Mouse (Mus musculus) liver, embryonic 11.5 days (tissue): ENCODE measurements around the gene Cd300e. TPM values are rescaled to one million over a fixed set of nuclear protein-coding genes. Genes with fewer than 3 reads are reported as not detected.

Experiments used
- ATAC-seq: fragments of 200-750 bp; cut with Nextera tagmentation; replicated peaks from 2 replicates; pipeline ENCODE4 v1.8.0; 2017; ENCODE audit warnings: moderate number of reproducible peaks, mild to moderate bottlenecking, moderate TSS enrichment, moderate library complexity; ENCODE audit not compliant: low FRiP score
- DNase-seq: peaks from one replicate; pipeline ENCODE4 v3.0.0-alpha.2; 2017; ENCODE audit warnings: low spot score
- H3K27ac ChIP-seq: fragments of 300-500 bp; sonication (generic); 2 replicates; pipeline ENCODE4 v1.5.1; 2014; ENCODE audit warnings: mild to moderate bottlenecking, low read depth, low read length, control low read depth
- H3K27me3 ChIP-seq: fragments of 300-500 bp; sonication (generic); replicated peaks from 2 replicates; pipeline ENCODE4 v1.6.1; 2014; ENCODE audit warnings: low read length, mixed read lengths; ENCODE audit not compliant: control insufficient read depth, insufficient read depth
- H3K36me3 ChIP-seq: fragments of 300-500 bp; sonication (generic); 2 replicates; pipeline ENCODE4 v1.6.1; 2014; ENCODE audit warnings: mild to moderate bottlenecking, low read length, moderate library complexity, mixed read lengths; ENCODE audit not compliant: control insufficient read depth, insufficient read depth
- H3K4me1 ChIP-seq: fragments of 300-500 bp; sonication (generic); replicated peaks from 2 replicates; pipeline ENCODE4 v1.6.1; 2014; ENCODE audit warnings: low read length, mixed read lengths; ENCODE audit not compliant: control insufficient read depth, insufficient read depth
- H3K4me2 ChIP-seq: fragments of 300-500 bp; sonication (generic); 2 replicates; pipeline ENCODE4 v1.6.1; 2014; ENCODE audit warnings: mild to moderate bottlenecking, control low read depth, moderate library complexity
- H3K4me3 ChIP-seq: fragments of 300-500 bp; sonication (generic); 2 replicates; pipeline ENCODE4 v1.5.1; 2014; ENCODE audit warnings: low read depth, low read length, control low read depth
- H3K9ac ChIP-seq: fragments of 300-500 bp; sonication (generic); 2 replicates; pipeline ENCODE4 v1.6.1; 2014; ENCODE audit warnings: low read depth, low read length, control low read depth
- H3K9me3 ChIP-seq: fragments of 300-500 bp; sonication (generic); 2 replicates; pipeline ENCODE4 v1.6.1; 2016; ENCODE audit warnings: low read length, inconsistent platforms, mixed read lengths; ENCODE audit not compliant: control insufficient read depth
- WGBS: fragments of 180-500 bp; shearing (Covaris S2); extraction: QIAGEN DNeasy Blood & Tissue Kit; methylation state at CpG from one replicate; pipeline ENCODE4 v1.1.7; 2014; 5-methylcytosine and 5-hydroxymethylcytosine counted together
- polyA plus RNA-seq: library from polyadenylated mRNA; unstranded; fragments of >200 nt; fragmentation: Nextera tagmentation; extraction: Ambion mirVana; gene quantifications from 2 replicates; pipeline ENCODE4 v1.2.1, GENCODE M21; 2014

The Cd300e gene
- polyA plus RNA-seq, 1 experiment from 2014 or later, result 0.33 TPM

GRCm38 (mm10) chr11:115075859-115076258, 13.9 kb upstream of the Cd300e start:
- 16% methylated on average over 5 of the region's 5 CpGs for WGBS

GRCm38 (mm10) chr11:115075407-115075806, 13.4 kb upstream of the Cd300e start:
- H3K9ac ChIP-seq, result no peak overlapping the region
- DNase-seq, result no peak
- H3K27me3 ChIP-seq, result no peaks in the 10 kb centered on the region
- peaks cover 10% of the 10 kb centered on the region for H3K4me1 ChIP-seq
- peak overlapping the region; percentile 51 for H3K27ac ChIP-seq
- H3K4me2 ChIP-seq, result no peak overlapping the region
- H3K4me3 ChIP-seq, result no peak overlapping the region
- H3K9me3 ChIP-seq, result no peaks in the 10 kb centered on the region
- 32% methylated on average over 7 of the region's 7 CpGs for WGBS
- no peaks in the 10 kb centered on the region for H3K36me3 ChIP-seq
- peak; percentile 44 for ATAC-seq

More at GRCm38 (mm10) chr11:115075859-115076258, 13.9 kb upstream of the Cd300e start:
- Histone ChIP-seq H3K4me1 (peaks cover 10% of the 10 kb centered on the region), H3K27ac (peak overlapping the region; percentile 51; the same call in 1 of the 2 replicates), H3K36me3 (no peaks in the 10 kb centered on the region), H3K27me3 (no peaks in the 10 kb centered on the region), H3K9me3 (no peaks in the 10 kb centered on the region), H3K4me3 (no peak overlapping the region), H3K4me2 (0 out of 2 replicates have a peak overlapping the region, but pooled peaks have one; percentile 1), H3K9ac (no peak overlapping the region)
- ATAC-seq (0 out of 2 replicates have a peak, but pooled peaks have one; percentile 28), DNase-seq (no peak)

GRCm38 (mm10) chr11:115073002-115073401, 11.0 kb upstream of the Cd300e start:
- H3K4me3 ChIP-seq, result no peak overlapping the region
- no peaks in the 10 kb centered on the region for H3K27me3 ChIP-seq
- ATAC-seq (no peak), DNase-seq (no peak)
- H3K27ac ChIP-seq, result no peak overlapping the region
- H3K36me3 ChIP-seq, result no peaks in the 10 kb centered on the region
- WGBS, result 69% methylated on average over 5 of the region's 5 CpGs
- H3K9ac ChIP-seq, result no peak overlapping the region
- peaks cover 10% of the 10 kb centered on the region for H3K4me1 ChIP-seq
- no peaks in the 10 kb centered on the region for H3K9me3 ChIP-seq
- no peak overlapping the region for H3K4me2 ChIP-seq

- DNase-seq, result peak; percentile 33
- no peak for ATAC-seq
Measured at GRCm38 (mm10) chr11:115071631-115072294, 9.8 kb upstream of the Cd300e start.

DNA sequence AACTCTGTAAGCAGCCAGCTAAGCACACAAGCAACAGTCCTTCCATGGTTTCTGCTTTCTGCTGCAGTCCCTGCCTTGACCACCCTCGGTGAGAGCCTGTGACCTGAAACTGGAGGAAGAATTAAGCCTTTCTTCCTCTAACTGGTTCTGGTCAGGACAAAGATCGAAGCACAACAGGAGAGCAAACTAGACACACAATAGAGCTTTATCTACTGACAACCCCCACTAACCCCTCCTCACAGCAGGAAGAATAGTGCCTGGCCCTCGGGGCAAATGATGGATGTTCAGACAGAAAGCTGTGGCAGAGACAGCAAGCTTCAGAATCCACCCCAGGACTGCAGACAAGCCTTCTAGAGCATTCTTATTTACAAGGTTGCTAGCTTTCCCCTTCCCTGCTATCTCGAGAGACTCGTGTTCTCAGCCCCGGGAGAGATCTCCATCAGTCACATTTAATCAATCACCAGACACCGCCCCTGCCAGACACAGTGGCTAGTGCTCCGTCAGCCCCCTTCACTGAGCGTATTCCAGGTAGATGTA, 9.1 kb upstream of the Cd300e start:
- Histone ChIP-seq H3K4me1 (peaks cover 10% of the 10 kb centered on the region), H3K27ac (no peak overlapping the region), H3K36me3 (no peaks in the 10 kb centered on the region), H3K4me3 (no peak overlapping the region), H3K9me3 (no peaks in the 10 kb centered on the region), H3K9ac (no peak overlapping the region), H3K4me2 (peak overlapping the region; percentile 43), H3K27me3 (no peaks in the 10 kb centered on the region)
- 10% methylated on average over 9 of the region's 9 CpGs for WGBS
- DNase-seq, result no peak
- no peak for ATAC-seq

More at GRCm38 (mm10) chr11:115071631-115072294, 9.8 kb upstream of the Cd300e start:
- no peak overlapping the region for H3K9ac ChIP-seq
- no peak overlapping the region; the same call in 1 of the 2 replicates for H3K27ac ChIP-seq
- no peaks in the 10 kb centered on the region for H3K27me3 ChIP-seq
- H3K36me3 ChIP-seq, result no peaks in the 10 kb centered on the region
- peaks cover 10% of the 10 kb centered on the region for H3K4me1 ChIP-seq
- H3K9me3 ChIP-seq, result no peaks in the 10 kb centered on the region
- H3K4me3 ChIP-seq, result no peak overlapping the region
- WGBS, result 17% methylated on average over 14 of the region's 14 CpGs
- H3K4me2 ChIP-seq, result peak overlapping the region; percentile 43

- no peak overlapping the region for H3K4me2 ChIP-seq
- DNase-seq (no peak), ATAC-seq (no peak)
- H3K27ac ChIP-seq, result no peak overlapping the region
- WGBS, result 53% methylated on average over 6 of the region's 6 CpGs
- H3K27me3 ChIP-seq, result no peaks in the 10 kb centered on the region
- H3K4me3 ChIP-seq, result no peak overlapping the region
- H3K9me3 ChIP-seq, result no peaks in the 10 kb centered on the region
- H3K9ac ChIP-seq, result no peak overlapping the region
- H3K36me3 ChIP-seq, result no peaks in the 10 kb centered on the region
- peaks cover 6% of the 10 kb centered on the region for H3K4me1 ChIP-seq
Measured at GRCm38 (mm10) chr11:115066768-115067167, 4.8 kb upstream of the Cd300e start.

DNA sequence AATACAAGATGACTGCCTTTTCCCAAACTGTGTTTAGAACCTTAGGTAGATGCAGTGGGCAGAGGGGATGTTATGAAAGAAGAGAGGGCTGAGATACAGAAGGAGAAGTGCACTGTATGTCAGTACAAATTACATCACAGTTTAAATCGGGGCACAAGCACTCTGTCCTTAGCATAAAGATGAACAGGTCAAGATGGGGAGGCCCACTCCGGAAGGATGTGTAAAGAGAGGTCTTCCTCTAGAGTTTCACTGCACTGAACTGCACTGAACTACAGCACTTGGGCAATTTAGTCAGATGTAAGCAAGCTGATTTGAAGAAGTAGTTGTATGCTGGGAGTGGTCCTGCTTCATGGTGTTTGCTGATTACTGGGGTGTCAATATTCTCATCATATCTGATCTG, 2.2 kb downstream of the Cd300e start:
- no peak overlapping the region for H3K9ac ChIP-seq
- H3K27ac ChIP-seq, result no peak overlapping the region
- no peaks in the 10 kb centered on the region for H3K36me3 ChIP-seq
- WGBS, result 68% methylated on average over 2 of the region's 2 CpGs
- no peaks in the 10 kb centered on the region for H3K4me1 ChIP-seq
- H3K9me3 ChIP-seq, result no peaks in the 10 kb centered on the region
- no peak for DNase-seq
- no peak overlapping the region for H3K4me3 ChIP-seq
- H3K4me2 ChIP-seq, result no peak overlapping the region
- no peaks in the 10 kb centered on the region for H3K27me3 ChIP-seq
- no peak for ATAC-seq

DNA sequence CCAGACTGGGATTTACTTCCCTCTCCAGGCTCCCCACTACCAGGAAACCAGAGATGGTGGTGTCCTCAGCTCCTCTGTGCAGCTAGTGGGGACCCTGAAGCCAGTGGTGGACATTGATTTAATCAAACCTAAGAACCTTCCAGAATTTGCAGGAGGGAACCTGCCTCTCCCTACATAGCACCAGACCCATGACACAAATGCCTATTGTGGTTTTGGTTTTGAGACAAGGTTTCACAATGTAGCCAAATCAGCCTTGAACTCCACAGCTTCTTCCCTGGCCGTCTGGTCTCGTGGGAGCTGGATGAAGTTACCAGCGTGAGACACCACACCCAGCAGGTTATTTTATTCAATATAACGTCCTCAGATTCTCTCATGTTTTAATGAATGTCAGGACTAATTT, 3.3 kb downstream of the Cd300e start:
- 64% methylated on average over 4 of the region's 4 CpGs for WGBS
- no peaks in the 10 kb centered on the region for H3K36me3 ChIP-seq
- DNase-seq (no peak), ATAC-seq (no peak)
- H3K27ac ChIP-seq, result no peak overlapping the region
- no peaks in the 10 kb centered on the region for H3K27me3 ChIP-seq
- H3K4me2 ChIP-seq, result no peak overlapping the region
- H3K4me3 ChIP-seq, result no peak overlapping the region
- H3K9ac ChIP-seq, result no peak overlapping the region
- H3K9me3 ChIP-seq, result no peaks in the 10 kb centered on the region
- H3K4me1 ChIP-seq, result no peaks in the 10 kb centered on the region

- ATAC-seq, result no peak
Measured at GRCm38 (mm10) chr11:115054537-115054936, 7.4 kb downstream of the Cd300e start.

More at GRCm38 (mm10) chr11:115054537-115054936, 7.4 kb downstream of the Cd300e start:
- H3K4me2 ChIP-seq, result no peak overlapping the region
- H3K9ac ChIP-seq, result no peak overlapping the region
- H3K27me3 ChIP-seq, result no peaks in the 10 kb centered on the region
- no peak overlapping the region for H3K27ac ChIP-seq
- DNase-seq, result no peak
- no peaks in the 10 kb centered on the region for H3K4me1 ChIP-seq
- H3K36me3 ChIP-seq, result no peaks in the 10 kb centered on the region
- no peak overlapping the region for H3K4me3 ChIP-seq
- no peaks in the 10 kb centered on the region for H3K9me3 ChIP-seq
